Mouse (Mus musculus) heart, adult 18-20 months (tissue): ENCODE measurements around the gene Fgfr2. TPM values are rescaled to one million over a fixed set of nuclear protein-coding genes. Genes with fewer than 3 reads are reported as not detected.

ENCODE experiments used
- DNase-seq, 2 experiments: peaks; one replicate each; pipeline ENCODE4 v3.0.0; 2021 to 2022; ENCODE audit warnings: mixed read lengths in 1 of 2
- total RNA-seq, 2 experiments: library from RNA; stranded (reverse); gene quantifications; 2 replicates each; pipeline ENCODE4 v1.2.3; 2021

Fgfr2 gene
- total RNA-seq, 2 experiments from 2014 or later = 1.3 to 2.6 TPM

- peak in 1 of 2 experiments; percentile 35 for DNase-seq
Measured at GRCm38 (mm10) chr7:132801509-132801908, 321.6 kb downstream of the Fgfr2 start.

GRCm38 (mm10) chr7:132800868-132801267 lies 322.3 kb downstream of the Fgfr2 start:
- DNase-seq = peak in 1 of 2 experiments; percentile 55

GRCm38 (mm10) chr7:132799119-132800016 lies 323.8 kb downstream of the Fgfr2 start:
- DNase-seq = peak; percentile 43 to 74

- DNase-seq = no peak
Measured at GRCm38 (mm10) chr7:132795141-132795540, 328.0 kb downstream of the Fgfr2 start.

GRCm38 (mm10) chr7:132793467-132793866 lies 329.7 kb downstream of the Fgfr2 start:
- DNase-seq = peak in 1 of 2 experiments; percentile 74

- DNase-seq = no peak
Measured at GRCm38 (mm10) chr7:132790447-132791219, 332.5 kb downstream of the Fgfr2 start.

GRCm38 (mm10) chr7:132788826-132789225 lies 334.3 kb downstream of the Fgfr2 start:
- no peak for DNase-seq

- DNase-seq = peak in 1 of 2 experiments; percentile 58
Measured at GRCm38 (mm10) chr7:132787496-132788190, 335.5 kb downstream of the Fgfr2 start.

GRCm38 (mm10) chr7:132787022-132787421 lies 336.1 kb downstream of the Fgfr2 start:
- no peak for DNase-seq

GRCm38 (mm10) chr7:132786522-132786921 lies 336.6 kb downstream of the Fgfr2 start:
- DNase-seq = no peak

- peak in 1 of 2 experiments; percentile 76 for DNase-seq
Measured at GRCm38 (mm10) chr7:132786011-132786410, 337.1 kb downstream of the Fgfr2 start.

GRCm38 (mm10) chr7:132784101-132784500 lies 339.0 kb downstream of the Fgfr2 start:
- peak in 1 of 2 experiments; percentile 60 for DNase-seq

GRCm38 (mm10) chr7:132781850-132782249 lies 341.3 kb downstream of the Fgfr2 start:
- DNase-seq = peak in 1 of 2 experiments; percentile 41

GRCm38 (mm10) chr7:132781130-132781814 lies 341.9 kb downstream of the Fgfr2 start:
- DNase-seq = no peak

- DNase-seq = peak in 1 of 2 experiments; percentile 46
Measured at GRCm38 (mm10) chr7:132780611-132781010, 342.5 kb downstream of the Fgfr2 start.

GRCm38 (mm10) chr7:132778630-132779029 lies 344.5 kb downstream of the Fgfr2 start:
- peak; percentile 67 to 68 for DNase-seq

GRCm38 (mm10) chr7:132777728-132778453 lies 345.3 kb downstream of the Fgfr2 start:
- no peak for DNase-seq

- DNase-seq = no peak
Measured at GRCm38 (mm10) chr7:132777117-132777516, 346.0 kb downstream of the Fgfr2 start.

GRCm38 (mm10) chr7:132776338-132777111 lies 346.6 kb downstream of the Fgfr2 start:
- peak in 1 of 2 experiments; percentile 77 for DNase-seq

- DNase-seq = no peak
Measured at GRCm38 (mm10) chr7:132775922-132776321, 347.2 kb downstream of the Fgfr2 start.
